Mouse (Mus musculus) forebrain, embryonic 13.5 days (tissue): ENCODE results near the gene Jmjd8. TPM values are rescaled to one million over a fixed set of nuclear protein-coding genes. Genes with fewer than 3 reads are reported as not detected.
A peak's percentile ranks its signal among the peaks of the same experiment; 100 is the strongest.

Experiments
- ATAC-seq: fragments of 200-750 bp; cut with Nextera tagmentation; 2 replicates; pipeline ENCODE4 v1.8.0; 2017
- H3K27ac ChIP-seq: fragments of 300-500 bp; sonication (generic); 2 replicates; pipeline ENCODE4 v1.5.1; 2015; ENCODE audit warnings: inconsistent platforms, mild to moderate bottlenecking, moderate library complexity
- H3K27me3 ChIP-seq: fragments of 300-500 bp; sonication (generic); 2 replicates; pipeline ENCODE4 v1.6.1; 2015; ENCODE audit warnings: mild to moderate bottlenecking, inconsistent platforms
- H3K36me3 ChIP-seq: fragments of 300-500 bp; sonication (generic); 2 replicates; pipeline ENCODE4 v1.6.1; 2015; ENCODE audit warnings: mild to moderate bottlenecking, inconsistent platforms; ENCODE audit not compliant: poor library complexity, severe bottlenecking
- H3K4me1 ChIP-seq: fragments of 300-500 bp; sonication (generic); 2 replicates; pipeline ENCODE4 v1.6.1; 2015; ENCODE audit warnings: inconsistent platforms
- H3K4me2 ChIP-seq: fragments of 300-500 bp; sonication (generic); 2 replicates; pipeline ENCODE4 v1.6.1; 2015; ENCODE audit warnings: inconsistent platforms, mild to moderate bottlenecking, moderate library complexity
- H3K4me3 ChIP-seq: fragments of 300-500 bp; sonication (generic); 2 replicates; pipeline ENCODE4 v1.5.1; 2015; ENCODE audit warnings: mild to moderate bottlenecking, inconsistent platforms
- H3K9ac ChIP-seq: fragments of 300-500 bp; sonication (generic); 2 replicates; pipeline ENCODE4 v1.6.1; 2015; ENCODE audit warnings: mild to moderate bottlenecking, inconsistent platforms
- H3K9me3 ChIP-seq: fragments of 300-500 bp; sonication (generic); replicated peaks from 2 replicates; pipeline ENCODE4 v1.6.1; 2016; ENCODE audit warnings: inconsistent platforms
- WGBS: fragments of 180-500 bp; shearing (Covaris S2); methylation state at CpG from one replicate; pipeline ENCODE4 v1.1.7; 2015; 5-methylcytosine and 5-hydroxymethylcytosine counted together
- polyA plus RNA-seq: library from polyadenylated mRNA; unstranded; fragments of >200 nt; fragmentation: Nextera tagmentation; extraction: Ambion mirVana; gene quantifications from 2 replicates; pipeline ENCODE4 v1.2.1, GENCODE M21; 2015

The Jmjd8 gene
- polyA plus RNA-seq, 1 experiment from 2014 or later: 64.6 TPM

- peaks cover 50% of the 10 kb centered on the region for H3K36me3 ChIP-seq
- no peak for ATAC-seq
- H3K9ac ChIP-seq: peak overlapping the region; percentile 75
- no peaks in the 10 kb centered on the region for H3K27me3 ChIP-seq
- H3K4me3 ChIP-seq: peak overlapping the region; percentile 44
- H3K4me2 ChIP-seq: peak overlapping the region; percentile 79
- 20% methylated on average over 23 of the region's 23 CpGs for WGBS
- no peaks in the 10 kb centered on the region for H3K9me3 ChIP-seq
- peak overlapping the region; percentile 82 for H3K27ac ChIP-seq
- H3K4me1 ChIP-seq: peaks cover 56% of the 10 kb centered on the region
Measured at GRCm38 (mm10) chr17:25836397-25837075, 7.9 kb downstream of the Jmjd8 start.

GRCm38 (mm10) chr17:25837076-25837410 is 8.4 kb downstream of the Jmjd8 start, which contains the start of gene Rhbdl1:
Gene Rhbdl1, minus strand, starts transcription at chr17:25837295.
- peak within 1 kb of the TSS; percentile 75 for H3K9ac ChIP-seq
- H3K27ac ChIP-seq: peak within 1 kb of the TSS; percentile 82
- no peaks in the 10 kb centered on the region for H3K27me3 ChIP-seq
- ATAC-seq: peak; percentile 29
- H3K36me3 ChIP-seq: peaks cover 52% of the 10 kb centered on the region
- H3K4me3 ChIP-seq: peak within 1 kb of the TSS; percentile 44
- under 1% methylated on average over 29 of the region's 29 CpGs for WGBS
- no peaks in the 10 kb centered on the region for H3K9me3 ChIP-seq
- peaks cover 51% of the 10 kb centered on the region for H3K4me1 ChIP-seq
- peak within 1 kb of the TSS; percentile 79 for H3K4me2 ChIP-seq

- peaks cover 50% of the 10 kb centered on the region for H3K4me1 ChIP-seq
- H3K9me3 ChIP-seq: no peaks in the 10 kb centered on the region
- H3K4me3 ChIP-seq: peak overlapping the region; percentile 44; the same call in 1 of the 2 replicates
- no peaks in the 10 kb centered on the region for H3K27me3 ChIP-seq
- peak overlapping the region; percentile 79 for H3K4me2 ChIP-seq
- no peak for ATAC-seq
- peak overlapping the region; percentile 75 for H3K9ac ChIP-seq
- WGBS: 27% methylated on average over 3 of the region's 3 CpGs
- H3K27ac ChIP-seq: peak overlapping the region; percentile 82
- H3K36me3 ChIP-seq: peaks cover 57% of the 10 kb centered on the region
Measured at GRCm38 (mm10) chr17:25837533-25837932, 8.9 kb downstream of the Jmjd8 start.

- Histone ChIP-seq H3K27me3 (no peaks in the 10 kb centered on the region), H3K4me3 (no peak overlapping the region), H3K9me3 (no peaks in the 10 kb centered on the region), H3K4me2 (no peak overlapping the region), H3K4me1 (peaks cover 54% of the 10 kb centered on the region), H3K27ac (no peak overlapping the region), H3K9ac (no peak overlapping the region), H3K36me3 (peaks cover 57% of the 10 kb centered on the region)
- WGBS: 87% methylated on average over 4 of the region's 4 CpGs
- ATAC-seq: no peak
Measured at GRCm38 (mm10) chr17:25838904-25839303, 10.2 kb downstream of the Jmjd8 start.

GRCm38 (mm10) chr17:25839455-25840235 is 11.0 kb downstream of the Jmjd8 start:
- H3K4me2 ChIP-seq: no peak overlapping the region
- ATAC-seq: no peak
- no peak overlapping the region for H3K9ac ChIP-seq
- H3K27me3 ChIP-seq: no peaks in the 10 kb centered on the region
- H3K4me3 ChIP-seq: no peak overlapping the region
- WGBS: 87% methylated on average over 14 of the region's 14 CpGs
- H3K4me1 ChIP-seq: peaks cover 49% of the 10 kb centered on the region
- H3K36me3 ChIP-seq: peaks cover 57% of the 10 kb centered on the region
- H3K9me3 ChIP-seq: no peaks in the 10 kb centered on the region
- no peak overlapping the region for H3K27ac ChIP-seq

GRCm38 (mm10) chr17:25840519-25840918 is 11.9 kb downstream of the Jmjd8 start:
- peaks cover 44% of the 10 kb centered on the region for H3K4me1 ChIP-seq
- no peak overlapping the region for H3K27ac ChIP-seq
- H3K4me2 ChIP-seq: no peak overlapping the region
- no peaks in the 10 kb centered on the region for H3K9me3 ChIP-seq
- H3K4me3 ChIP-seq: no peak overlapping the region
- 93% methylated on average over 6 of the region's 6 CpGs for WGBS
- peaks cover 56% of the 10 kb centered on the region for H3K36me3 ChIP-seq
- no peak for ATAC-seq
- H3K27me3 ChIP-seq: no peaks in the 10 kb centered on the region
- no peak overlapping the region for H3K9ac ChIP-seq

GRCm38 (mm10) chr17:25841117-25841880 is 12.6 kb downstream of the Jmjd8 start, which contains the start of gene Gm20683:
Gene Gm20683, minus strand, starts transcription at chr17:25841763.
- peaks cover 59% of the 10 kb centered on the region for H3K36me3 ChIP-seq
- 96% methylated on average over 22 of the region's 22 CpGs for WGBS

GRCm38 (mm10) chr17:25842509-25842908 is 13.8 kb downstream of the Jmjd8 start:
- Histone ChIP-seq H3K27me3 (no peaks in the 10 kb centered on the region), H3K36me3 (peaks cover 63% of the 10 kb centered on the region), H3K4me3 (no peak overlapping the region), H3K9me3 (no peaks in the 10 kb centered on the region), H3K4me1 (peaks cover 25% of the 10 kb centered on the region), H3K9ac (0 out of 2 replicates have a peak overlapping the region, but pooled peaks have one; percentile 8), H3K4me2 (no peak overlapping the region), H3K27ac (no peak overlapping the region)
- ATAC-seq: no peak
- WGBS: 82% methylated on average over 3 of the region's 3 CpGs

More at GRCm38 (mm10) chr17:25841117-25841880, 12.6 kb downstream of the Jmjd8 start, which contains the start of gene Gm20683:
- Histone ChIP-seq H3K4me3 (no peak within 1 kb of the TSS), H3K4me2 (no peak within 1 kb of the TSS), H3K27me3 (no peaks in the 10 kb centered on the region), H3K9ac (0 out of 2 replicates have a peak within 1 kb of the TSS, but pooled peaks have one; percentile 8), H3K27ac (no peak within 1 kb of the TSS), H3K4me1 (peaks cover 37% of the 10 kb centered on the region), H3K9me3 (no peaks in the 10 kb centered on the region)
- ATAC-seq: no peak

- H3K9me3 ChIP-seq: no peaks in the 10 kb centered on the region
- H3K27ac ChIP-seq: no peak overlapping the region
- no peaks in the 10 kb centered on the region for H3K27me3 ChIP-seq
- H3K4me1 ChIP-seq: peaks cover 18% of the 10 kb centered on the region
- H3K9ac ChIP-seq: peak overlapping the region; percentile 74
- peak overlapping the region; percentile 96 for H3K4me2 ChIP-seq
- 95% methylated on average over 4 of the region's 4 CpGs for WGBS
- no peak for ATAC-seq
- peaks cover 63% of the 10 kb centered on the region for H3K36me3 ChIP-seq
- peak overlapping the region; percentile 73 for H3K4me3 ChIP-seq
Measured at GRCm38 (mm10) chr17:25843122-25843521, 14.5 kb downstream of the Jmjd8 start.

- peaks cover 66% of the 10 kb centered on the region for H3K36me3 ChIP-seq
- 4% methylated on average over 35 of the region's 38 CpGs for WGBS
- H3K9ac ChIP-seq: peak overlapping the region; percentile 74
- peaks cover 17% of the 10 kb centered on the region for H3K4me1 ChIP-seq
- H3K4me3 ChIP-seq: peak overlapping the region; percentile 73
- H3K4me2 ChIP-seq: peak overlapping the region; percentile 96
- ATAC-seq: no peak; the same call in none of the 2 replicates
- H3K27me3 ChIP-seq: no peaks in the 10 kb centered on the region
- no peaks in the 10 kb centered on the region for H3K9me3 ChIP-seq
- H3K27ac ChIP-seq: peak overlapping the region; percentile 66
Measured at GRCm38 (mm10) chr17:25843636-25844395, 15.1 kb downstream of the Jmjd8 start.

GRCm38 (mm10) chr17:25844396-25844901 is 15.8 kb downstream of the Jmjd8 start, which contains the start of gene Rhot2:
Gene Rhot2, minus strand, starts transcription at chr17:25844851.
- Histone ChIP-seq H3K36me3 (peaks cover 66% of the 10 kb centered on the region), H3K9me3 (no peaks in the 10 kb centered on the region), H3K27me3 (no peaks in the 10 kb centered on the region), H3K27ac (peak within 1 kb of the TSS; percentile 66), H3K4me1 (peaks cover 17% of the 10 kb centered on the region), H3K4me2 (peak within 1 kb of the TSS; percentile 96), H3K4me3 (peak within 1 kb of the TSS; percentile 73), H3K9ac (peak within 1 kb of the TSS; percentile 74)
- WGBS: 1% methylated on average over 21 of the region's 21 CpGs
- ATAC-seq: peak; percentile 96
